Mouse (Mus musculus) forebrain, postnatal 0 days (tissue): ENCODE data around the gene Bnc2. TPM values are rescaled to one million over a fixed set of nuclear protein-coding genes. Genes with fewer than 3 reads are reported as not detected.

Source experiments
- ATAC-seq: fragments of 200-750 bp; cut with Nextera tagmentation; 2 replicates; pipeline ENCODE4 v1.8.0; 2017; ENCODE audit warnings: mild to moderate bottlenecking, moderate library complexity
- DNase-seq: peaks from one replicate; pipeline ENCODE4 v3.0.0-alpha.2; 2015
- H3K27ac ChIP-seq: fragments of 300-500 bp; sonication (generic); 2 replicates; pipeline ENCODE4 v1.5.1; 2014; ENCODE audit warnings: low read depth, mild to moderate bottlenecking, antibody characterized with exemption, low read length, moderate library complexity, mixed read lengths
- H3K27me3 ChIP-seq: fragments of 300-500 bp; sonication (generic); 2 replicates; pipeline ENCODE4 v1.6.1; 2014; ENCODE audit warnings: mild to moderate bottlenecking, low read length, mixed read lengths; ENCODE audit not compliant: insufficient read depth
- H3K36me3 ChIP-seq: fragments of 300-500 bp; sonication (generic); 2 replicates; pipeline ENCODE4 v1.6.1; 2014; ENCODE audit warnings: mild to moderate bottlenecking, moderate library complexity; ENCODE audit not compliant: insufficient read depth
- H3K4me1 ChIP-seq: fragments of 300-500 bp; sonication (generic); 2 replicates; pipeline ENCODE4 v1.6.1; 2014; ENCODE audit warnings: antibody characterized with exemption; ENCODE audit not compliant: insufficient read depth
- H3K4me2 ChIP-seq: fragments of 300-500 bp; sonication (generic); 2 replicates; pipeline ENCODE4 v1.6.1; 2014; ENCODE audit warnings: low read depth, mild to moderate bottlenecking, moderate library complexity
- H3K4me3 ChIP-seq: fragments of 300-500 bp; sonication (generic); 2 replicates; pipeline ENCODE4 v1.5.1; 2014; ENCODE audit warnings: low read depth, low read length, mixed read lengths
- H3K9ac ChIP-seq: fragments of 300-500 bp; sonication (generic); 2 replicates; pipeline ENCODE4 v1.6.1; 2014; ENCODE audit warnings: mild to moderate bottlenecking
- H3K9me3 ChIP-seq: fragments of 300-500 bp; sonication (generic); 2 replicates; pipeline ENCODE4 v1.6.1; 2016; ENCODE audit warnings: low read length
- CTCF ChIP-seq: sonication (generic); IDR thresholded peaks from 2 replicates; pipeline ENCODE4 v1.5.1; 2016; ENCODE audit warnings: antibody characterized with exemption, control low read depth, low read depth
- WGBS: fragments of 180-500 bp; shearing (Covaris S2); extraction: QIAGEN DNeasy Blood & Tissue Kit; methylation state at CpG from one replicate; pipeline ENCODE4 v1.1.7; 2014; 5-methylcytosine and 5-hydroxymethylcytosine counted together
- polyA plus RNA-seq: library from polyadenylated mRNA; unstranded; fragments of >200 nt; fragmentation: Nextera tagmentation; extraction: Ambion mirVana; gene quantifications from 2 replicates; pipeline ENCODE4 v1.2.1, GENCODE M21; 2015
- total RNA-seq: library from RNA; depleted of rRNA; stranded (reverse); fragments of >200 nt; gene quantifications from 2 replicates; pipeline ENCODE4 v1.2.3, GENCODE M21; 2014; rRNA removed

Bnc2 gene
- total RNA-seq (4.2 and 11.6 TPM in 2 replicates), polyA plus RNA-seq (1.7 and 2.0 TPM in 2 replicates)

- Histone ChIP-seq H3K9ac (peak within 1 kb of the TSS; percentile 22; the same call in 1 of the 2 replicates), H3K27ac (no peak within 1 kb of the TSS), H3K4me2 (peak within 1 kb of the TSS; percentile 99), H3K4me1 (no peaks in the 10 kb centered on the region; the same call in 1 of the 2 replicates), H3K36me3 (no peaks in the 10 kb centered on the region), H3K9me3 (no peaks in the 10 kb centered on the region), H3K27me3 (peaks cover 67% of the 10 kb centered on the region), H3K4me3 (peak within 1 kb of the TSS; percentile 60)
- WGBS: 4% methylated on average over 77 of the region's 80 CpGs
- ATAC-seq: peak; percentile 58
- no peak for DNase-seq
- no peak for TF ChIP-seq CTCF
Observed at GRCm38 (mm10) chr4:84675171-84675973, at the start of gene Bnc2. Bnc2 (minus strand) TSS chr4:84675275.

GRCm38 (mm10) chr4:84707961-84708360, 32.9 kb upstream of the Bnc2 start:
- H3K9ac ChIP-seq: no peak overlapping the region
- no peaks in the 10 kb centered on the region for H3K9me3 ChIP-seq
- no peaks in the 10 kb centered on the region for H3K27me3 ChIP-seq
- no peaks in the 10 kb centered on the region for H3K36me3 ChIP-seq
- no peak for ATAC-seq
- H3K27ac ChIP-seq: no peak overlapping the region
- H3K4me3 ChIP-seq: no peak overlapping the region
- no peak for DNase-seq
- no peak overlapping the region for H3K4me2 ChIP-seq
- no peak for TF ChIP-seq CTCF
- H3K4me1 ChIP-seq: no peaks in the 10 kb centered on the region
- WGBS: 82% methylated on average over 5 of the region's 5 CpGs

- no peaks in the 10 kb centered on the region for H3K4me1 ChIP-seq
- ATAC-seq (no peak), DNase-seq (no peak)
- no peak overlapping the region for H3K9ac ChIP-seq
- no peak overlapping the region for H3K4me2 ChIP-seq
- H3K9me3 ChIP-seq: no peaks in the 10 kb centered on the region
- H3K4me3 ChIP-seq: no peak overlapping the region
- WGBS: 52% methylated on average over 10 of the region's 10 CpGs
- TF ChIP-seq CTCF: no peak
- H3K27ac ChIP-seq: no peak overlapping the region
- no peaks in the 10 kb centered on the region for H3K36me3 ChIP-seq
- H3K27me3 ChIP-seq: no peaks in the 10 kb centered on the region
Observed at GRCm38 (mm10) chr4:84685521-84686366, 10.7 kb upstream of the Bnc2 start.

GRCm38 (mm10) chr4:84685009-84685408, 9.9 kb upstream of the Bnc2 start:
- ATAC-seq: no peak
- TF ChIP-seq CTCF: no peak
- no peak overlapping the region for H3K27ac ChIP-seq
- 73% methylated on average over 4 of the region's 4 CpGs for WGBS
- H3K4me3 ChIP-seq: no peak overlapping the region
- H3K9ac ChIP-seq: no peak overlapping the region
- no peaks in the 10 kb centered on the region for H3K4me1 ChIP-seq
- no peaks in the 10 kb centered on the region for H3K27me3 ChIP-seq
- H3K4me2 ChIP-seq: no peak overlapping the region
- H3K36me3 ChIP-seq: no peaks in the 10 kb centered on the region
- no peak for DNase-seq
- no peaks in the 10 kb centered on the region for H3K9me3 ChIP-seq

GRCm38 (mm10) chr4:84675974-84676315, 870 bp upstream of the Bnc2 start:
- no peak overlapping the region for H3K27ac ChIP-seq
- H3K4me2 ChIP-seq: peak overlapping the region; percentile 99
- H3K27me3 ChIP-seq: peaks cover 63% of the 10 kb centered on the region
- no peaks in the 10 kb centered on the region for H3K36me3 ChIP-seq
- H3K4me3 ChIP-seq: peak overlapping the region; percentile 60
- H3K9ac ChIP-seq: no peak overlapping the region
- no peak for TF ChIP-seq CTCF
- ATAC-seq (no peak), DNase-seq (no peak)
- H3K4me1 ChIP-seq: no peaks in the 10 kb centered on the region; the same call in 1 of the 2 replicates
- 3% methylated on average over 19 of the region's 19 CpGs for WGBS
- no peaks in the 10 kb centered on the region for H3K9me3 ChIP-seq

- ATAC-seq (peak; percentile 72), DNase-seq (no peak)
- H3K9me3 ChIP-seq: no peaks in the 10 kb centered on the region
- H3K9ac ChIP-seq: 0 out of 2 replicates have a peak overlapping the region, but pooled peaks have one; percentile 22
- TF ChIP-seq CTCF: no peak
- H3K4me1 ChIP-seq: no peaks in the 10 kb centered on the region; the same call in 1 of the 2 replicates
- no peaks in the 10 kb centered on the region for H3K36me3 ChIP-seq
- peak overlapping the region; percentile 60 for H3K4me3 ChIP-seq
- 3% methylated on average over 90 of the region's 104 CpGs for WGBS
- H3K27me3 ChIP-seq: peaks cover 67% of the 10 kb centered on the region
- peak overlapping the region; percentile 99 for H3K4me2 ChIP-seq
- H3K27ac ChIP-seq: no peak overlapping the region
Observed at GRCm38 (mm10) chr4:84674318-84675170, 531 bp downstream of the Bnc2 start.
